Mouse (Mus musculus) cortical plate, adult 2 months (tissue): Measurements from ENCODE around the gene Srd5a3. TPM values are rescaled to one million over a fixed set of nuclear protein-coding genes. Genes with fewer than 3 reads are reported as not detected.

Experiments used
- H3K27ac ChIP-seq: fragments of 200-500 bp; 2 replicates; pipeline ENCODE4 v1.5.1; 2012; ENCODE audit warnings: low read length, control low read depth, inconsistent platforms; ENCODE audit not compliant: insufficient read depth
- H3K4me1 ChIP-seq: fragments of 200-500 bp; 2 replicates; pipeline ENCODE4 v1.6.1; 2011; ENCODE audit warnings: low read length; ENCODE audit not compliant: control insufficient read depth, insufficient read depth
- H3K4me3 ChIP-seq: fragments of 200-500 bp; 2 replicates; pipeline ENCODE4 v1.5.1; 2011; ENCODE audit warnings: mild to moderate bottlenecking, low read length, control low read depth; ENCODE audit not compliant: insufficient read depth
- CTCF ChIP-seq: fragments of 200-500 bp; IDR thresholded peaks from 2 replicates; pipeline ENCODE4 v1.5.1; 2011; ENCODE audit warnings: mild to moderate bottlenecking, control low read depth, low read length; ENCODE audit not compliant: insufficient read depth; ENCODE audit errors: extremely low read depth
- POLR2A ChIP-seq: fragments of 200-500 bp; IDR thresholded peaks from 2 replicates; pipeline ENCODE4 v1.6.1; 2011; ENCODE audit warnings: mild to moderate bottlenecking, low read length, control low read depth; ENCODE audit not compliant: insufficient read depth; ENCODE audit errors: extremely low read depth
- polyA plus RNA-seq: library from polyadenylated mRNA; depleted of rRNA; stranded (reverse); fragments of >200 nt; gene quantifications from 2 replicates; pipeline ENCODE4 v1.2.3, GENCODE M21; 2012

Gene Srd5a3
- polyA plus RNA-seq, 1 experiment = 26.6 TPM

- no peaks in the 10 kb centered on the region for H3K4me1 ChIP-seq
- no peak for TF ChIP-seq CTCF
- TF ChIP-seq POLR2A = no peak
- H3K27ac ChIP-seq = no peak overlapping the region
- no peak overlapping the region for H3K4me3 ChIP-seq
Measured at GRCm38 (mm10) chr5:76171039-76171438, 31.0 kb downstream of the Srd5a3 start.

GRCm38 (mm10) chr5:76175051-76175450 lies 35.0 kb downstream of the Srd5a3 start:
- no peak for TF ChIP-seq POLR2A
- no peak for TF ChIP-seq CTCF
- H3K27ac ChIP-seq = no peak overlapping the region
- no peak overlapping the region for H3K4me3 ChIP-seq
- H3K4me1 ChIP-seq = no peaks in the 10 kb centered on the region

GRCm38 (mm10) chr5:76176411-76176810 lies 36.3 kb downstream of the Srd5a3 start:
- TF ChIP-seq POLR2A (no peak), CTCF (no peak)
- Histone ChIP-seq H3K4me1 (no peaks in the 10 kb centered on the region), H3K4me3 (no peak overlapping the region), H3K27ac (no peak overlapping the region)

- Histone ChIP-seq H3K4me3 (no peak overlapping the region), H3K27ac (no peak overlapping the region), H3K4me1 (no peaks in the 10 kb centered on the region)
- TF ChIP-seq POLR2A = no peak
- no peak for TF ChIP-seq CTCF
Measured at GRCm38 (mm10) chr5:76176841-76177240, 36.8 kb downstream of the Srd5a3 start.

- no peak for TF ChIP-seq CTCF
- TF ChIP-seq POLR2A = no peak
- H3K4me1 ChIP-seq = no peaks in the 10 kb centered on the region
- H3K27ac ChIP-seq = no peak overlapping the region
- no peak overlapping the region for H3K4me3 ChIP-seq
Measured at GRCm38 (mm10) chr5:76177664-76178063, 37.6 kb downstream of the Srd5a3 start.

GRCm38 (mm10) chr5:76179171-76179570 lies 39.1 kb downstream of the Srd5a3 start:
- no peaks in the 10 kb centered on the region for H3K4me1 ChIP-seq
- TF ChIP-seq CTCF (no peak), POLR2A (no peak)
- H3K27ac ChIP-seq = no peak overlapping the region
- H3K4me3 ChIP-seq = no peak overlapping the region

- Histone ChIP-seq H3K4me3 (no peak overlapping the region), H3K4me1 (peaks cover 2% of the 10 kb centered on the region; the same call in 1 of the 2 replicates), H3K27ac (no peak overlapping the region)
- TF ChIP-seq POLR2A (no peak), CTCF (no peak)
Measured at GRCm38 (mm10) chr5:76179791-76180190, 39.7 kb downstream of the Srd5a3 start.

GRCm38 (mm10) chr5:76182326-76182725 lies 42.3 kb downstream of the Srd5a3 start:
- TF ChIP-seq CTCF (no peak), POLR2A (no peak)
- H3K27ac ChIP-seq = no peak overlapping the region
- no peak overlapping the region for H3K4me3 ChIP-seq
- peaks cover 2% of the 10 kb centered on the region; the same call in 1 of the 2 replicates for H3K4me1 ChIP-seq

- peaks cover 2% of the 10 kb centered on the region; the same call in 1 of the 2 replicates for H3K4me1 ChIP-seq
- peak overlapping the region; percentile 49 for H3K4me3 ChIP-seq
- 0 out of 2 replicates have a peak overlapping the region, but pooled peaks have one; percentile 20 for H3K27ac ChIP-seq
- TF ChIP-seq POLR2A (no peak), CTCF (no peak)
Measured at GRCm38 (mm10) chr5:76183043-76183749, 43.1 kb downstream of the Srd5a3 start.

GRCm38 (mm10) chr5:76183750-76184261 lies 43.7 kb downstream of the Srd5a3 start, which contains the start of gene Tmem165:
Tmem165 (plus strand) TSS chr5:76183880.
- TF ChIP-seq POLR2A (peak; percentile 90), CTCF (no peak)
- H3K4me3 ChIP-seq = peak within 1 kb of the TSS; percentile 49
- H3K4me1 ChIP-seq = peaks cover 2% of the 10 kb centered on the region; the same call in 1 of the 2 replicates
- peak within 1 kb of the TSS; percentile 34; the same call in 1 of the 2 replicates for H3K27ac ChIP-seq
